Mouse (Mus musculus): ENCODE data around the gene Aqp7. TPM values are rescaled to one million over a fixed set of nuclear protein-coding genes. Genes with fewer than 3 reads are reported as not detected.

Gene Aqp7
- polyA plus RNA-seq, 1 experiment from 2014 or later: 14.1 TPM

GRCm38 (mm10) chr4:41026086-41026787 lies 21.7 kb downstream of the Aqp7 start:
- Histone ChIP-seq H3K27me3 (replicated peaks; ENCODE audit: control insufficient read depth, insufficient read depth, low read length) (no peaks in the 10 kb centered on the region), H3K9me3 (ENCODE audit: control insufficient read depth) (no peaks in the 10 kb centered on the region), H3K4me1 (replicated peaks; ENCODE audit: control insufficient read depth, insufficient read depth, low read length) (no peaks in the 10 kb centered on the region), H3K4me3 (ENCODE audit: low read depth, low read length) (no peak overlapping the region), H3K4me2 (replicated peaks; ENCODE audit: low read depth) (no peak overlapping the region), H3K27ac (ENCODE audit: low read depth, low read length) (peak overlapping the region; percentile 41; the same call in 1 of the 2 replicates), H3K36me3 (ENCODE audit: control insufficient read depth, insufficient read depth) (peaks cover 33% of the 10 kb centered on the region; the same call in 1 of the 2 replicates), H3K9ac (ENCODE audit: low read depth, low read length) (no peak overlapping the region)
- TF ChIP-seq CTCF (IDR thresholded peaks at IDR 0.05; ENCODE audit: low read depth): no peak
- 43% methylated on average over 8 of the region's 8 CpGs for WGBS
- peak; percentile 50 for ATAC-seq

GRCm38 (mm10) chr4:41021094-41021493 lies 26.8 kb downstream of the Aqp7 start:
- 88% methylated on average over 5 of the region's 5 CpGs for WGBS
- H3K4me2 ChIP-seq (replicated peaks; ENCODE audit: low read depth): no peak overlapping the region
- H3K4me1 ChIP-seq (replicated peaks; ENCODE audit: control insufficient read depth, insufficient read depth, low read length): no peaks in the 10 kb centered on the region
- H3K9me3 ChIP-seq (ENCODE audit: control insufficient read depth): no peaks in the 10 kb centered on the region
- H3K4me3 ChIP-seq (ENCODE audit: low read depth, low read length): no peak overlapping the region
- ATAC-seq: no peak
- peaks cover 56% of the 10 kb centered on the region for H3K36me3 ChIP-seq (ENCODE audit: control insufficient read depth, insufficient read depth)
- H3K9ac ChIP-seq (ENCODE audit: low read depth, low read length): no peak overlapping the region
- TF ChIP-seq CTCF (IDR thresholded peaks at IDR 0.05; ENCODE audit: low read depth): peak; percentile 51
- H3K27me3 ChIP-seq (replicated peaks; ENCODE audit: control insufficient read depth, insufficient read depth, low read length): no peaks in the 10 kb centered on the region
- H3K27ac ChIP-seq (ENCODE audit: low read depth, low read length): no peak overlapping the region

- Histone ChIP-seq H3K4me2 (replicated peaks; ENCODE audit: low read depth) (no peak overlapping the region), H3K9ac (ENCODE audit: low read depth, low read length) (no peak overlapping the region), H3K4me3 (ENCODE audit: low read depth, low read length) (no peak overlapping the region), H3K27ac (ENCODE audit: low read depth, low read length) (no peak overlapping the region), H3K9me3 (ENCODE audit: control insufficient read depth) (no peaks in the 10 kb centered on the region), H3K27me3 (replicated peaks; ENCODE audit: control insufficient read depth, insufficient read depth, low read length) (no peaks in the 10 kb centered on the region), H3K4me1 (replicated peaks; ENCODE audit: control insufficient read depth, insufficient read depth, low read length) (0 out of 2 replicates have a peak, but pooled peaks cover 3% of the 10 kb centered on the region), H3K36me3 (ENCODE audit: control insufficient read depth, insufficient read depth) (peaks cover 60% of the 10 kb centered on the region)
- TF ChIP-seq CTCF (IDR thresholded peaks at IDR 0.05; ENCODE audit: low read depth): no peak
- no peak for ATAC-seq
- 93% methylated on average over 5 of the region's 5 CpGs for WGBS
Observed at GRCm38 (mm10) chr4:41015798-41016197, 32.1 kb downstream of the Aqp7 start.

- Histone ChIP-seq H3K27ac (ENCODE audit: low read depth, low read length) (no peak overlapping the region), H3K4me1 (replicated peaks; ENCODE audit: control insufficient read depth, insufficient read depth, low read length) (0 out of 2 replicates have a peak, but pooled peaks cover 3% of the 10 kb centered on the region), H3K9me3 (ENCODE audit: control insufficient read depth) (no peaks in the 10 kb centered on the region), H3K4me2 (replicated peaks; ENCODE audit: low read depth) (no peak overlapping the region), H3K27me3 (replicated peaks; ENCODE audit: control insufficient read depth, insufficient read depth, low read length) (no peaks in the 10 kb centered on the region), H3K4me3 (ENCODE audit: low read depth, low read length) (no peak overlapping the region), H3K36me3 (ENCODE audit: control insufficient read depth, insufficient read depth) (peaks cover 63% of the 10 kb centered on the region), H3K9ac (ENCODE audit: low read depth, low read length) (no peak overlapping the region)
- TF ChIP-seq CTCF (IDR thresholded peaks at IDR 0.05; ENCODE audit: low read depth): no peak
- ATAC-seq: peak; percentile 46; the same call in 1 of the 2 replicates
- WGBS: 63% methylated on average over 3 of the region's 3 CpGs
Observed at GRCm38 (mm10) chr4:41013351-41013750, 34.6 kb downstream of the Aqp7 start.

- H3K9ac ChIP-seq (ENCODE audit: low read depth, low read length): no peak overlapping the region
- peak; percentile 29; the same call in 1 of the 2 replicates for TF ChIP-seq CTCF (IDR thresholded peaks at IDR 0.05; ENCODE audit: low read depth)
- no peak for ATAC-seq
- peaks cover 79% of the 10 kb centered on the region for H3K36me3 ChIP-seq (ENCODE audit: control insufficient read depth, insufficient read depth)
- no peaks in the 10 kb centered on the region for H3K9me3 ChIP-seq (ENCODE audit: control insufficient read depth)
- H3K27ac ChIP-seq (ENCODE audit: low read depth, low read length): no peak overlapping the region
- WGBS: 87% methylated on average over 9 of the region's 9 CpGs
- H3K27me3 ChIP-seq (replicated peaks; ENCODE audit: control insufficient read depth, insufficient read depth, low read length): no peaks in the 10 kb centered on the region
- no peaks in the 10 kb centered on the region for H3K4me1 ChIP-seq (replicated peaks; ENCODE audit: control insufficient read depth, insufficient read depth, low read length)
- H3K4me2 ChIP-seq (replicated peaks; ENCODE audit: low read depth): no peak overlapping the region
- H3K4me3 ChIP-seq (ENCODE audit: low read depth, low read length): no peak overlapping the region
Observed at GRCm38 (mm10) chr4:41000842-41001639, 46.9 kb downstream of the Aqp7 start.

GRCm38 (mm10) chr4:41000271-41000670 lies 47.7 kb downstream of the Aqp7 start:
- WGBS: 78% methylated on average over 1 of the region's 1 CpGs
- H3K9me3 ChIP-seq (ENCODE audit: control insufficient read depth): no peaks in the 10 kb centered on the region
- peaks cover 84% of the 10 kb centered on the region for H3K36me3 ChIP-seq (ENCODE audit: control insufficient read depth, insufficient read depth)
- H3K27me3 ChIP-seq (replicated peaks; ENCODE audit: control insufficient read depth, insufficient read depth, low read length): no peaks in the 10 kb centered on the region
- no peak for ATAC-seq
- H3K4me2 ChIP-seq (replicated peaks; ENCODE audit: low read depth): no peak overlapping the region
- no peak overlapping the region for H3K4me3 ChIP-seq (ENCODE audit: low read depth, low read length)
- no peak overlapping the region for H3K27ac ChIP-seq (ENCODE audit: low read depth, low read length)
- TF ChIP-seq CTCF (IDR thresholded peaks at IDR 0.05; ENCODE audit: low read depth): no peak
- no peaks in the 10 kb centered on the region for H3K4me1 ChIP-seq (replicated peaks; ENCODE audit: control insufficient read depth, insufficient read depth, low read length)
- H3K9ac ChIP-seq (ENCODE audit: low read depth, low read length): no peak overlapping the region

Measured in intestine, postnatal 0 days (tissue).